Mouse (Mus musculus) ovary, adult 10 weeks (tissue): ENCODE measurements around the gene Riok2. TPM values are rescaled to one million over a fixed set of nuclear protein-coding genes. Genes with fewer than 3 reads are reported as not detected.

Experiments
- polyA plus RNA-seq: library from polyadenylated mRNA; stranded (reverse); fragments of 350-450 nt; fragmentation: Illumina TruSeq; extraction: RNeasy Lipid Tissue Mini Kit (QIAGEN cat#74804); gene quantifications from one replicate; pipeline ENCODE4 v1.2.3, GENCODE M21; 2014

Riok2 gene
- 122 TPM for polyA plus RNA-seq

DNA sequence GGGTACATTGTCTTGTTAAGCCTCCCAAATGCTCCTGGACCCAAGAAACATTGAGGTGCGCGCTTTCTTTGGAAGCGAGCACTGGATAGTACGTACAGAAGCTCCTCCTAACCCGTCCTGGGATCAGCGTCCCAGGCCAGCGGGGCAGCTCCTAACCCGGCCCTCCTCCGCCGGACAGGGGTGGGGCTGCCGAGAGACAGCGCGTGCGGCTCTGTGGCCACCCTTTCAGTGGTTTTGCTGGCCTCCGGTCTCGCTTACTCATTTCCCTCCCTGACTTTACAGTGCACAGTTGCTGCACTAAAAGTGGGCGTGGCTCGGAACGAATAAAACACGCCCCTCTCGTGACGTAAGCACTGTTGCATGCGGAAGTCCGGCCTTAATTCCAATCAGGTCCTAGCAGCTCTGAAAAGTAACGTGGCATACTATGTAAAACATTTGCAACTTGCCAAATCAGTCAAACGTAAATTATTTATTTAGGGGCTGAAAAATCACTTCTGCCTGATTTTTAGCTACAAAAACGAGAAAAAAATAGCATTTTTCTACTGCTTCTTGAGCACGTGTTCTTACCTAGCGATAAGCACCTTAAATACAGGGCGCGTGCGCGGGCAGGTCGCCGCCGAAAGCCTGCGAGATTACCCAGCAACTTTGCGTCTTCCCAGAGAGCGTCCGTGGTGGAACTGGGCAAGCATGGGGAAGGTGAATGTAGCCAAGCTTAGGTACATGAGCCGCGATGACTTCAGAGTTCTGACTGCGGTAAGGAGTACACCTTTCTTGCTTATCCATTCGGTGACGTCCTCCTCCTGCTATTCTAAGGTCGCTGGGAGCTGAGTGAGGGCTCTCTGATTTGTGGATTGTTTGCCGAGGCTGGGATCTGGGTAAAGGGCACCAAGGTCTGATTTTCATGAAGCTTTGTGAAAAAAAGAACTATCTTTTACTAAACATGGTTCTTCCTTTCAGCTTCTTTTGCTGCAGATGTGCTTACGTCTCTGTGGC, at the start of gene Riok2:
Gene Riok2, plus strand, starts transcription at position 392 of the 993 bp plus-strand sequence.

DNA sequence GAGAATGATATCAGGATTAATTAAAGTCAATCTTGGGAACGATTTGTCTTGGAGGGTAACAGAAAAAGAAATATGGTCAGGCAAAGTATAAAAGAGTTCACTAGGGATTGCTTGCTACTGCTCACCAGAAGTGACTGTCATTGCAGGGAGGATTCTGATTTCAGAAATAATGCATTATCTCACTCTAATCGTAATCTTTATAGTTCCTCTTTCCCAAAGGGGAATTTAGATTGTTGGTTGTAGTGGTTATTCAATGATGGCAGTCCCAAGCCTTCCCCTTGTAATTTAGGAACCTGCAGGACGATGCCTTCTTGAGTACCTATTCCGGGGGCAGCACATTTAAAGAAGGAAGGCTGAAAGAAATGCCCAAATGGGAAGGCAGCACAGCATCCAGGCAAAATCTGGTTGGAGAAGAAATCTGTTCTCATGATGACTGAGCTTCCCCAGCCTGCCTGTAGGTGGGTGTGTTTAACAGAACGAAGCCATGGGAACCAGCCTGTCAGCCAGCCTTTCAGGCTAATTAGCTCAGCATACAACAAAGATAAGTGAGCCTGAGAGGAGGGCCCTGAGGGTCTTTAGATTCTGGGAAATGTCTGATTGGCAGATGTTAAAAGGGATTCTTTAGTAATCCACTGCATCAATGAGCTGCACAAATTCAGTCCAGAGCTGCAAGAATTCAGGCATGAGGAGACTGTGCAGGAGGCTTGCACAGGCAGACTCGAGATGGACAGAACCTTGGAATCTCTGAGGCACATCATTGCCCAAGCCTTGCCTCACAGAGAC, 28.3 kb downstream of the Riok2 start, which contains the start of gene Lix1:
Gene Lix1, plus strand, starts transcription at position 451 of the 783 bp plus-strand sequence.

Other genes with a start within 250 kb of the Riok2 start
- gene Lix1, start 28.4 kb downstream of the Riok2 start, polyA plus RNA-seq, result 18.2 TPM